Mouse (Mus musculus): Measurements from ENCODE around the gene Pbx3. TPM values are rescaled to one million over a fixed set of nuclear protein-coding genes. Genes with fewer than 3 reads are reported as not detected.
A peak's percentile ranks its signal among the peaks of the same experiment; 100 is the strongest.

Gene Pbx3
- polyA plus RNA-seq, 1 experiment from 2014 or later, result 87.4 TPM

DNA sequence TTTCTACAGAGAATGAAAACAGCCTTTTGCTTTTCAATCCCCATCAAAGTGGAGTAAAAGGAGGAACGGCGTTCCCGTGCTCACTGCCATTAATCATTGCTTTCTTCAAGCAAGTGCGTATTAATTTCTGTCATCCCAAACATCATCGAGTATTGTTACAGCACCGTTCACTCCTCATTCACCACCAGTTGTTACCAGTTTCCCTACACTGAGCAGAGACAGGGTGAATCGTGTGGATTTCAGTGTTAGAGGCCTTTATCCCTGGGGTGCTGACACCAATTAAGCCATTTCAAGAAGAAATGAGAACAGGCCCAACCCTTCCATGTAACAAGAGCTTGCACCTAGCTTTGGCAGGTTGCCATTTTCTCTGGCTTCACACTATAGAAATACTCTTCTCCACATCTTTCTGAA lies 17.1 kb downstream of the Pbx3 start:
- no peaks in the 10 kb centered on the region for H3K4me1 ChIP-seq (replicated peaks; ENCODE audit: control insufficient read depth, insufficient read depth, low read length)
- no peaks in the 10 kb centered on the region for H3K27me3 ChIP-seq (ENCODE audit: control insufficient read depth, insufficient read depth, low read length)
- H3K36me3 ChIP-seq (ENCODE audit: control insufficient read depth, insufficient read depth, low read length), result no peaks in the 10 kb centered on the region
- H3K9me3 ChIP-seq (ENCODE audit: control insufficient read depth, low read length), result no peaks in the 10 kb centered on the region
- 45% methylated on average over 7 of the region's 7 CpGs for WGBS
- no peak overlapping the region for H3K9ac ChIP-seq (ENCODE audit: low read depth, low read length)
- no peak overlapping the region for H3K4me2 ChIP-seq (replicated peaks; ENCODE audit: low read depth, low read length)
- peak overlapping the region; percentile 32; the same call in 1 of the 2 replicates for H3K27ac ChIP-seq (ENCODE audit: low read depth, low read length)
- H3K4me3 ChIP-seq (ENCODE audit: low read depth, low read length), result no peak overlapping the region
- DNase-seq (ENCODE audit: low spot score), result peak; percentile 52
- ATAC-seq (ENCODE audit: low FRiP score), result peak; percentile 43; the same call in 1 of the 2 replicates

DNA sequence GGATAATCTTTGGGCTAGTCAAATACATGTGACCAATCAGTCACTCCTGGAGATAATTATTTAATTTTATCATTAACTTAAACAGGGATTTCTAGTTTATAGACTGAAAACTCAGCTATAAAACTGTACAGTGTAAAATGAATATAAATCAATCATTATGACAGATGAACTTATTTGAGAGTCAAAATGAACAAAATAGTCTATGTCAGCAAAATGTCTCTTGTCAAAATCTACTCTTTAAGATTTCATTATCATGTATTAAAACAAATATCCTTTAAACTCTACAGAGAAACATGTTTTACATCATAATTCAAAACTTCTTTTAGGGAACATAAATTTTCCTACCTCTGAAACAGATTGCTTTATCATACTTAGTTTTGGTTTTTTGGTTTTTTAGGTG lies 20.9 kb downstream of the Pbx3 start:
- DNase-seq (ENCODE audit: low spot score), result no peak
- Histone ChIP-seq H3K27ac (ENCODE audit: low read depth, low read length) (no peak overlapping the region), H3K9me3 (ENCODE audit: control insufficient read depth, low read length) (no peaks in the 10 kb centered on the region), H3K4me1 (replicated peaks; ENCODE audit: control insufficient read depth, insufficient read depth, low read length) (no peaks in the 10 kb centered on the region), H3K9ac (ENCODE audit: low read depth, low read length) (no peak overlapping the region), H3K4me3 (ENCODE audit: low read depth, low read length) (no peak overlapping the region), H3K4me2 (replicated peaks; ENCODE audit: low read depth, low read length) (no peak overlapping the region), H3K27me3 (ENCODE audit: control insufficient read depth, insufficient read depth, low read length) (no peaks in the 10 kb centered on the region), H3K36me3 (ENCODE audit: control insufficient read depth, insufficient read depth, low read length) (no peaks in the 10 kb centered on the region)
- no peak for ATAC-seq (ENCODE audit: low FRiP score)

DNA sequence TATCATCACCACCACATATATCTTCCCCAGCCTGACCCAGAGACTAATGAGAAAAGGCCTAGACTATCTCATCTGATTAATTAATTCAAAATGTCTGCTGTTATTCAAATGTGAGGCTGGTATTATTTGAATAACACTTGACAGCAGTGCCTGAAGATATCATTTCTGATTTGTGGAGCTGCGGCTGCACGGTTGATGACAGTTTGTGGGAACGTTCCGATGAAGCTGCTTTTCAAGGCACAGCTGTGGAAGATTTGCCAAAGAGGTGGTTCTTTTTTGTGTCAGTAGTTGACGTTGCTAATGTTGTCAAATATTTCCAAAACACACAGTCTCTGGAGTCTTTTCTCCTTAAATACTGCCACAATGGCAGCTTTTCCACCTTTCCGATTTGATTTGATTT lies 25.8 kb downstream of the Pbx3 start:
- Histone ChIP-seq H3K27me3 (ENCODE audit: control insufficient read depth, insufficient read depth, low read length) (no peaks in the 10 kb centered on the region), H3K4me3 (ENCODE audit: low read depth, low read length) (no peak overlapping the region), H3K9ac (ENCODE audit: low read depth, low read length) (no peak overlapping the region), H3K4me1 (replicated peaks; ENCODE audit: control insufficient read depth, insufficient read depth, low read length) (no peaks in the 10 kb centered on the region), H3K27ac (ENCODE audit: low read depth, low read length) (no peak overlapping the region), H3K9me3 (ENCODE audit: control insufficient read depth, low read length) (no peaks in the 10 kb centered on the region), H3K4me2 (replicated peaks; ENCODE audit: low read depth, low read length) (no peak overlapping the region), H3K36me3 (ENCODE audit: control insufficient read depth, insufficient read depth, low read length) (no peaks in the 10 kb centered on the region)
- ATAC-seq (ENCODE audit: low FRiP score) (no peak), DNase-seq (ENCODE audit: low spot score) (no peak)
- 67% methylated on average over 6 of the region's 6 CpGs for WGBS

DNA sequence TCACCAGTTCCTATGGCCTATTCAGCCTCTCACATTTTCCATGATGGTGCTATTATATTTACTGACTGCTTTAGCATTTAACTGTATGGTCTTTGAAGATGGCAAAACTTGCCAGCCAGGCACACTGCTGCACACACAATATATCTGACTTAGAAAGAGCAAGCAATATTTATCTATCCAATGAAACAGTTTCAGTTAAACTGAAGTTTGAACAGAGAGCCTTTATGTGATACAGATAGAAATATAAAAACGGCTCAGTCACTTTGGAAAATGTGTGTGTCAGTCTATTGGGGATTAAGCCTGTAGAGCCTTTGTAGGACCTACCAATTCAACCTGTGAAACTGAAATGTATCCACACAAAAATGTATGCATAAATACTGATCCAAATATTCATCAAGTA lies 74.3 kb downstream of the Pbx3 start:
- H3K4me3 ChIP-seq (ENCODE audit: low read depth, low read length), result no peak overlapping the region
- no peak overlapping the region for H3K4me2 ChIP-seq (replicated peaks; ENCODE audit: low read depth, low read length)
- no peaks in the 10 kb centered on the region for H3K36me3 ChIP-seq (ENCODE audit: control insufficient read depth, insufficient read depth, low read length)
- no peaks in the 10 kb centered on the region for H3K27me3 ChIP-seq (ENCODE audit: control insufficient read depth, insufficient read depth, low read length)
- DNase-seq (ENCODE audit: low spot score) (no peak), ATAC-seq (ENCODE audit: low FRiP score) (no peak)
- H3K27ac ChIP-seq (ENCODE audit: low read depth, low read length), result no peak overlapping the region
- H3K9ac ChIP-seq (ENCODE audit: low read depth, low read length), result no peak overlapping the region
- 80% methylated on average over 1 of the region's 1 CpGs for WGBS
- no peaks in the 10 kb centered on the region for H3K9me3 ChIP-seq (ENCODE audit: control insufficient read depth, low read length)
- H3K4me1 ChIP-seq (replicated peaks; ENCODE audit: control insufficient read depth, insufficient read depth, low read length), result no peaks in the 10 kb centered on the region

DNA sequence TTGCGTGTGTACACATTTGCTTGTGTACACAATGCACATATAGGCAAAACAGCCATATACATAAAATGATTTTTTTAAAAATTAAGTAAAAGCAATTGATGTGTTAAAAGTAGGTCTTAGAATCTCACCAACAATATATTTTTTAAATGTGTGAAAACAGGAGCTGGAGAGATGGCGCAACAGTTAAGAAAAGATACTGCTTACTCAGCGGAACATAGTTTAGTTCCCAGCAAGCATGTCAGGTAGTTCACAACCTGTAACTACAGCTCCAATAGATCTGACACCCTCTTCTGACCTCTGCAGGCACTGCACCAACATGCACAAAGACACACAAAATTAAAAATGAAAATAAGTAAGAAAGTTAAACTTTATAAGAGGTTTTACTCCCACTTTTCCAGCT lies 74.7 kb downstream of the Pbx3 start:
- Histone ChIP-seq H3K36me3 (ENCODE audit: control insufficient read depth, insufficient read depth, low read length) (no peaks in the 10 kb centered on the region), H3K4me3 (ENCODE audit: low read depth, low read length) (no peak overlapping the region), H3K4me1 (replicated peaks; ENCODE audit: control insufficient read depth, insufficient read depth, low read length) (no peaks in the 10 kb centered on the region), H3K27me3 (ENCODE audit: control insufficient read depth, insufficient read depth, low read length) (no peaks in the 10 kb centered on the region), H3K4me2 (replicated peaks; ENCODE audit: low read depth, low read length) (no peak overlapping the region), H3K9me3 (ENCODE audit: control insufficient read depth, low read length) (no peaks in the 10 kb centered on the region), H3K27ac (ENCODE audit: low read depth, low read length) (no peak overlapping the region), H3K9ac (ENCODE audit: low read depth, low read length) (no peak overlapping the region)
- ATAC-seq (ENCODE audit: low FRiP score) (no peak), DNase-seq (ENCODE audit: low spot score) (no peak)
- WGBS, result 97% methylated on average over 3 of the region's 3 CpGs

DNA sequence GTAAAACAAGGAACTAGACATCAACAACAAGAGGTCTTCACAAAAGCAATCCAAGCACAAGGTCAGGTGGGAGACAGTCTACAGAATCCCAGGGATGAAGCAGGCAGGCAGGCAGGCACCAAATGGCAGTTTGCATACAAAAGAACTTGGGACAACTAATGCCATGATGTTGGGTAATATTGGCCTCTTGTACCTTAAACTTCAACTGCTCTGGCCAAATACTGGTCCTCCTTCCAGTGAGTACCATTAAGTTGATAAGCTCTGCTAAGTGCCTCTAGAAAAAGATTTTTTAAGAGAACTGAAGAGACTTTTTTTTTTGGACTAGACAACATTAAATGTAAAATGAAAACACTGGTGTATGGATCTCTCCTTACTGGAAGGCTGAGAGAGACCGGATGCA lies 83.2 kb downstream of the Pbx3 start:
- H3K27ac ChIP-seq (ENCODE audit: low read depth, low read length), result peak overlapping the region; percentile 59; the same call in 1 of the 2 replicates
- H3K9me3 ChIP-seq (ENCODE audit: control insufficient read depth, low read length), result no peaks in the 10 kb centered on the region
- DNase-seq (ENCODE audit: low spot score), result no peak
- no peak overlapping the region for H3K4me2 ChIP-seq (replicated peaks; ENCODE audit: low read depth, low read length)
- no peaks in the 10 kb centered on the region for H3K4me1 ChIP-seq (replicated peaks; ENCODE audit: control insufficient read depth, insufficient read depth, low read length)
- H3K4me3 ChIP-seq (ENCODE audit: low read depth, low read length), result no peak overlapping the region
- H3K27me3 ChIP-seq (ENCODE audit: control insufficient read depth, insufficient read depth, low read length), result no peaks in the 10 kb centered on the region
- WGBS, result 83% methylated on average over 1 of the region's 1 CpGs
- no peaks in the 10 kb centered on the region for H3K36me3 ChIP-seq (ENCODE audit: control insufficient read depth, insufficient read depth, low read length)
- H3K9ac ChIP-seq (ENCODE audit: low read depth, low read length), result no peak overlapping the region
- ATAC-seq (ENCODE audit: low FRiP score), result no peak

DNA sequence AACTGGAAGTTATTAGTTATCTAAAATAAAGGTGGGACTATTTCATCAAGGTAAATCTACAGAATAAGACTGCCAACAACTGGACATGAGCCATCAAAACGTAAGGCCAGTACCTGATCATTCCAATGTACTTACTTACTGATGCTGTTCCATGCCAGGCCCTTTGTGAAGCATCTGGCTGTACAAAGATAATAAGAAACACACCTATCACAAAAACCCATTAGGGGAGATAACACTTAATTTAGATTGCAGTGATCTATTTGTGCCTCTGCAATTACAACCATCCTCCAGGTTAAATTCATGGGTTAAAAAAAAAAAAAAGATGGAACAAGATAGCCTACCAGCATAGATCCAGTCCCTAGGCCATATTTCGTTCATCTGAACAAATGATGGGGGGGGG lies 88.7 kb downstream of the Pbx3 start:
- no peaks in the 10 kb centered on the region for H3K36me3 ChIP-seq (ENCODE audit: control insufficient read depth, insufficient read depth, low read length)
- no peaks in the 10 kb centered on the region for H3K27me3 ChIP-seq (ENCODE audit: control insufficient read depth, insufficient read depth, low read length)
- no peaks in the 10 kb centered on the region for H3K9me3 ChIP-seq (ENCODE audit: control insufficient read depth, low read length)
- H3K4me1 ChIP-seq (replicated peaks; ENCODE audit: control insufficient read depth, insufficient read depth, low read length), result no peaks in the 10 kb centered on the region
- no peak for DNase-seq (ENCODE audit: low spot score)
- H3K4me3 ChIP-seq (ENCODE audit: low read depth, low read length), result no peak overlapping the region
- no peak overlapping the region for H3K27ac ChIP-seq (ENCODE audit: low read depth, low read length)
- no peak for ATAC-seq (ENCODE audit: low FRiP score)
- WGBS, result 83% methylated on average over 2 of the region's 2 CpGs
- H3K9ac ChIP-seq (ENCODE audit: low read depth, low read length), result no peak overlapping the region
- H3K4me2 ChIP-seq (replicated peaks; ENCODE audit: low read depth, low read length), result no peak overlapping the region

DNA sequence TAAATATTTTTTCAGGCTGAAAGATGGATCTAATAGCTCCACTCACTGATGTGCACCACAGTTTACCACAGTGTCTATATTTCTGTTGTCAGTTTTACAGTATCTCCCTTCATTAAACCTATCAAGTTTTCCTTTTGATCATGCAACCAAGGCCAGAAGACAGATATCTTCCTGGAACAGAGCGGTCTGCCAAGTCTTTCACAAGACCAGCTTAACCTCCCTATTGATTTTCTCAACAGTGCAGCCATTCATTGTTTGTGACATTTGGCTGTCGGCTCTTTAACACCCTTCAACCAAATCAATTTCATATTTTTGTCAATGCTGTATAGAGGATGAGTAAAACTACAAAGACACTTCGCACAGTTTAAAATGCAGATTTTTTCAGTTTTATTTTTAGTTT lies 91.9 kb downstream of the Pbx3 start:
- DNase-seq (ENCODE audit: low spot score), result no peak
- no peaks in the 10 kb centered on the region for H3K27me3 ChIP-seq (ENCODE audit: control insufficient read depth, insufficient read depth, low read length)
- no peak overlapping the region for H3K27ac ChIP-seq (ENCODE audit: low read depth, low read length)
- no peaks in the 10 kb centered on the region for H3K4me1 ChIP-seq (replicated peaks; ENCODE audit: control insufficient read depth, insufficient read depth, low read length)
- H3K9ac ChIP-seq (ENCODE audit: low read depth, low read length), result no peak overlapping the region
- ATAC-seq (ENCODE audit: low FRiP score), result no peak
- 65% methylated on average over 3 of the region's 3 CpGs for WGBS
- H3K36me3 ChIP-seq (ENCODE audit: control insufficient read depth, insufficient read depth, low read length), result no peaks in the 10 kb centered on the region
- no peak overlapping the region for H3K4me3 ChIP-seq (ENCODE audit: low read depth, low read length)
- no peak overlapping the region for H3K4me2 ChIP-seq (replicated peaks; ENCODE audit: low read depth, low read length)
- H3K9me3 ChIP-seq (ENCODE audit: control insufficient read depth, low read length), result no peaks in the 10 kb centered on the region

DNA sequence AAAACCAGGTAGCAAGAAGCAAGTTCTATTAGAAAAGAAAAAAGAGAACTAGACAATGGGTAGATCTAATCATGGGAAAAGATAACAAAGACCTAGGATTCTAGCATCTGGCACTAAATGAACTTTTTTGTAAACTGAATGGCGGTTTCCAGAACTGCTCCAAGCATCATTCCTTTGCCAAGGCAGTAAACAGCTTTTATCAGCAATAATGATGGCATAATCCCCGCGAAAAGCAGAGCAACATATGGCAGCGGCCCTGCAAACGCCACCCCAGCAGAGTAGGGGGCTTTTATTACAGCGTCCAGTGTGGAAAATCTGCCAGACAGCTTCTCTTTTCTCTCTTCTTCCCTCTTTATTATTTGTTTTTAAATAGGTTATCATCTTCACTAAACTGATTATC lies 93.2 kb downstream of the Pbx3 start:
- Histone ChIP-seq H3K9ac (ENCODE audit: low read depth, low read length) (no peak overlapping the region), H3K27me3 (ENCODE audit: control insufficient read depth, insufficient read depth, low read length) (no peaks in the 10 kb centered on the region), H3K4me3 (ENCODE audit: low read depth, low read length) (no peak overlapping the region), H3K4me1 (replicated peaks; ENCODE audit: control insufficient read depth, insufficient read depth, low read length) (no peaks in the 10 kb centered on the region), H3K4me2 (replicated peaks; ENCODE audit: low read depth, low read length) (no peak overlapping the region), H3K27ac (ENCODE audit: low read depth, low read length) (peak overlapping the region; percentile 52), H3K9me3 (ENCODE audit: control insufficient read depth, low read length) (no peaks in the 10 kb centered on the region), H3K36me3 (ENCODE audit: control insufficient read depth, insufficient read depth, low read length) (no peaks in the 10 kb centered on the region)
- 42% methylated on average over 6 of the region's 6 CpGs for WGBS
- DNase-seq (ENCODE audit: low spot score) (no peak), ATAC-seq (ENCODE audit: low FRiP score) (no peak)
